Mouse (Mus musculus) lung, postnatal 0 days (tissue): ENCODE results near the gene Glt1d1. TPM values are rescaled to one million over a fixed set of nuclear protein-coding genes. Genes with fewer than 3 reads are reported as not detected.
A peak's percentile ranks its signal among the peaks of the same experiment; 100 is the strongest.

Experiments
- ATAC-seq: fragments of 200-750 bp; cut with Nextera tagmentation; 2 replicates; pipeline ENCODE4 v1.8.0; 2017; ENCODE audit warnings: moderate library complexity
- DNase-seq: peaks from one replicate; pipeline ENCODE4 v3.0.0-alpha.2; 2016; ENCODE audit warnings: low spot score
- H3K27ac ChIP-seq: fragments of 300-500 bp; sonication (generic); 2 replicates; pipeline ENCODE4 v1.5.1; 2014; ENCODE audit warnings: antibody characterized with exemption, mild to moderate bottlenecking, low read length, mixed read lengths
- H3K27me3 ChIP-seq: fragments of 300-500 bp; sonication (generic); replicated peaks from 2 replicates; pipeline ENCODE4 v1.6.1; 2014; ENCODE audit warnings: low read length, mixed read lengths; ENCODE audit not compliant: insufficient read depth
- H3K36me3 ChIP-seq: fragments of 300-500 bp; sonication (generic); 2 replicates; pipeline ENCODE4 v1.6.1; 2014; ENCODE audit warnings: low read length, mixed read lengths; ENCODE audit not compliant: insufficient read depth
- H3K4me1 ChIP-seq: fragments of 300-500 bp; sonication (generic); 2 replicates; pipeline ENCODE4 v1.6.1; 2014; ENCODE audit warnings: antibody characterized with exemption, low read depth, low read length, mixed read lengths; ENCODE audit not compliant: insufficient read depth
- H3K4me2 ChIP-seq: fragments of 300-500 bp; sonication (generic); replicated peaks from 2 replicates; pipeline ENCODE4 v1.6.1; 2014; ENCODE audit warnings: low read depth, mild to moderate bottlenecking, low read length, moderate library complexity, mixed read lengths
- H3K4me3 ChIP-seq: fragments of 300-500 bp; sonication (generic); 2 replicates; pipeline ENCODE4 v1.5.1; 2014; ENCODE audit warnings: low read depth, low read length
- H3K9ac ChIP-seq: fragments of 300-500 bp; sonication (generic); replicated peaks from 2 replicates; pipeline ENCODE4 v1.6.1; 2014; ENCODE audit warnings: low read depth, mild to moderate bottlenecking
- H3K9me3 ChIP-seq: fragments of 300-500 bp; sonication (generic); 2 replicates; pipeline ENCODE4 v1.6.1; 2016; ENCODE audit warnings: low read length, mixed read lengths
- CTCF ChIP-seq: IDR thresholded peaks from 2 replicates; pipeline ENCODE4 v1.5.1; 2016; ENCODE audit warnings: antibody characterized with exemption, mild to moderate bottlenecking
- EP300 ChIP-seq: IDR thresholded peaks from 2 replicates; pipeline ENCODE4 v1.6.1; 2016; ENCODE audit warnings: antibody characterized with exemption, mild to moderate bottlenecking, control low read depth
- WGBS: fragments of 180-500 bp; shearing (Covaris S2); extraction: QIAGEN DNeasy Blood & Tissue Kit; methylation state at CpG from one replicate; pipeline ENCODE4 v1.1.7; 2014; 5-methylcytosine and 5-hydroxymethylcytosine counted together
- polyA plus RNA-seq: library from polyadenylated mRNA; unstranded; fragments of >200 nt; fragmentation: Nextera tagmentation; extraction: Ambion mirVana; gene quantifications from 2 replicates; pipeline ENCODE4 v1.2.1, GENCODE M21; 2015

Gene Glt1d1
- polyA plus RNA-seq, 1 experiment from 2014 or later: 0.19 TPM

DNA sequence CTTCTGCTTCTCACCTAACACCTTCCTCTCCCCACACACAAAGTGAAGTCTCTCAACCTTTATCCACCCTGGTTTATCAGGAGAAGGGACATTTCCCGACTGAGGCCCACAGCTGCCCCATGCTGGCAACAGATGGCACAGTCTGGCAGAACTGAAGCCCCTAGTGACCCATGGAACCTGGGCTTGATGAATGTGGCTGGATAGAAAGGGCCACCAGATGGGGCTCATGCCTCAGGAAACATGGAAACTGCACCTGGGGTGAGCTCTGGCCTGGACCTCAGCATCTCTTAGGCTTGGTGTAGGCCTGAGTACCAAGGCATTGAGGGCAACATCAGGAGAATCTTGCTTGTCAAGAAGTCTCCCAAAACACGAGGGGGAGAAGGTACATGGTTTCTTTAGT lies 66.5 kb downstream of the Glt1d1 start:
- Histone ChIP-seq H3K4me1 (no peaks in the 10 kb centered on the region), H3K4me2 (no peak overlapping the region), H3K9ac (no peak overlapping the region), H3K27ac (no peak overlapping the region), H3K9me3 (no peaks in the 10 kb centered on the region), H3K36me3 (no peaks in the 10 kb centered on the region), H3K27me3 (no peaks in the 10 kb centered on the region), H3K4me3 (no peak overlapping the region)
- TF ChIP-seq CTCF (peak; percentile 5; the same call in 1 of the 2 replicates), EP300 (no peak)
- 48% methylated on average over 2 of the region's 2 CpGs for WGBS
- ATAC-seq (no peak), DNase-seq (no peak)

DNA sequence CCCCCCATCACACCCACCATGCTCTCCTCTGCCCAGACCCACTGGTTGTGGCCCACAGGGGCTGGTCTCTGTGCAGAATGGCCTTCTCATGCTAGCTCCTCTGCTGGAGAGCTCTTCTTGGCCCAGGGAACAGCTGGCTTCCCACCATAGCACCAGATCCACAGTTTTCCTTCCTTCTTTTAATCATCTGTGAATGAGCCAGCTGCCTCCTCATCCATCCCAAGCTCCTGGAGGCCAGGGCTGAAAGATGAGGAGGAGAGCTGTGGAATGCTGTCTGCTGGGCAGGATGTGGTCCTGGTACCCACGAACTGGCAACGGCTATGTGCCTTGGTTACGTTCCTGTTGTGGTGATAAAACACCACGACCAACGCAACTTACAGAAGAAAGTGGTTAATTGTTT lies 67.6 kb downstream of the Glt1d1 start:
- H3K4me2 ChIP-seq: no peak overlapping the region
- ATAC-seq: no peak
- WGBS: 70% methylated on average over 5 of the region's 5 CpGs

DNA sequence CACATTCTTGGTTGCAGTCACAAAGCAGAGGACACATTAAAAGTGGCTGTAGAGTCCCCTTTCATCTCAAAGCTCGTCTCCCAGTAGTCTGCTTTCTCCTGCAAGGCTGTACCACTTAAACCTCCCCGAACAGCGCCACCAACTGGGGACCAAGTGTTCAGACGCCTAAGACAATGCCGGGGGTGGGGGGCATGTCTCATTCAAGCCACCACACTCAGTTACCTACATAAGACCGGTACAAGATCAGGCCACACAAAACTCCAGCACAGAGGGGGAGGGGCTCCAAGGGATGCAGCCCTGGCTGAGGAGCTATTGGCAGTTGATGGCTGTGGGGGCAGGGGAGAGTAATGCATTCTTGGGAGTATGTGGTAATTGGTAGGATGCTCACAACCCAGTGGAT lies 68.1 kb downstream of the Glt1d1 start:
- H3K9ac ChIP-seq: no peak overlapping the region
- no peaks in the 10 kb centered on the region for H3K9me3 ChIP-seq
- H3K27me3 ChIP-seq: no peaks in the 10 kb centered on the region
- no peaks in the 10 kb centered on the region for H3K36me3 ChIP-seq
- H3K4me2 ChIP-seq: no peak overlapping the region
- TF ChIP-seq EP300 (no peak), CTCF (no peak)
- no peaks in the 10 kb centered on the region for H3K4me1 ChIP-seq
- ATAC-seq: no peak
- H3K27ac ChIP-seq: no peak overlapping the region
- DNase-seq: no peak
- no peak overlapping the region for H3K4me3 ChIP-seq
- WGBS: 68% methylated on average over 6 of the region's 6 CpGs

More for the DNA sequence above, 67.6 kb downstream of the Glt1d1 start:
- H3K9ac ChIP-seq: no peak overlapping the region
- H3K36me3 ChIP-seq: no peaks in the 10 kb centered on the region
- no peak for DNase-seq
- no peak overlapping the region for H3K4me3 ChIP-seq
- H3K4me1 ChIP-seq: no peaks in the 10 kb centered on the region
- no peak overlapping the region for H3K27ac ChIP-seq
- H3K9me3 ChIP-seq: no peaks in the 10 kb centered on the region
- no peaks in the 10 kb centered on the region for H3K27me3 ChIP-seq
- TF ChIP-seq CTCF: no peak
- no peak for TF ChIP-seq EP300

DNA sequence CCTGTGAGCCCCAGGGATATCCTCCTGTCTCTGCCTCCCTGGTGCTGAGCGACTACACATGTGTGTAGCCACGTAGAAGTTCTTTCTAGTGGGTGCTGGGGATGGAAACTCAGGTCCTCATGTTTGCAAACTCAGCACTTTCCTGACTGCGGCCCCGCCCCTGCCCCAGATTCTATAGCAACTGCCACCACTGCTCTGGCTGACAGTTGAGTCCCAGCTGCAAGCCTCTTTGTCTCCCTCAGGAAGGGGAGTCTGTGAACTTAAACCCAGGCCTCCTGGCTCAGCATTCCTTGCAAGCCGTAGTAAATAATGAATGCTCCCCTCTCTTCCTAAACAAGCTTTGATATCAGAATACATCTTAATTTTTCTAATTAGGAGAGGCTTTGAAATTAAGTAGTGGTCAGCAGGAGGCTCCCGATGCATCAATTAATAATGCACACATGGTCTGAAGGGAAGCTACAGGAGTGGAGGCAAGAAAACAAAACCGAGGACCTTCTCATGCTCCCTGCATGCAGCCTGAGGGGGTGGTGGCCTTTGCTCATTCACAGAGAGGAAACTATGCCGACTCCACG lies 71.6 kb downstream of the Glt1d1 start:
- no peaks in the 10 kb centered on the region for H3K4me1 ChIP-seq
- no peak overlapping the region for H3K4me3 ChIP-seq
- H3K9me3 ChIP-seq: no peaks in the 10 kb centered on the region
- H3K27me3 ChIP-seq: no peaks in the 10 kb centered on the region
- H3K4me2 ChIP-seq: no peak overlapping the region
- H3K9ac ChIP-seq: no peak overlapping the region
- H3K27ac ChIP-seq: no peak overlapping the region
- no peak for TF ChIP-seq CTCF
- DNase-seq (no peak), ATAC-seq (no peak)
- H3K36me3 ChIP-seq: no peaks in the 10 kb centered on the region
- 73% methylated on average over 9 of the region's 9 CpGs for WGBS

GRCm38 (mm10) chr5:127705225-127705624 lies 73.2 kb downstream of the Glt1d1 start:
- no peak for DNase-seq
- TF ChIP-seq EP300 (no peak), CTCF (no peak)
- H3K9me3 ChIP-seq: no peaks in the 10 kb centered on the region
- H3K36me3 ChIP-seq: no peaks in the 10 kb centered on the region
- H3K27me3 ChIP-seq: no peaks in the 10 kb centered on the region
- H3K9ac ChIP-seq: no peak overlapping the region
- H3K4me2 ChIP-seq: no peak overlapping the region
- no peak overlapping the region for H3K27ac ChIP-seq
- no peaks in the 10 kb centered on the region for H3K4me1 ChIP-seq
- 83% methylated on average over 9 of the region's 9 CpGs for WGBS
- H3K4me3 ChIP-seq: no peak overlapping the region
- ATAC-seq: no peak

GRCm38 (mm10) chr5:127705976-127706375 lies 73.9 kb downstream of the Glt1d1 start:
- H3K36me3 ChIP-seq: no peaks in the 10 kb centered on the region
- H3K9me3 ChIP-seq: no peaks in the 10 kb centered on the region
- H3K4me3 ChIP-seq: no peak overlapping the region
- ATAC-seq (no peak), DNase-seq (no peak)
- H3K4me2 ChIP-seq: no peak overlapping the region
- WGBS: 85% methylated on average over 8 of the region's 8 CpGs
- H3K27me3 ChIP-seq: no peaks in the 10 kb centered on the region
- TF ChIP-seq CTCF (no peak), EP300 (no peak)
- no peak overlapping the region for H3K27ac ChIP-seq
- H3K4me1 ChIP-seq: no peaks in the 10 kb centered on the region
- H3K9ac ChIP-seq: no peak overlapping the region

DNA sequence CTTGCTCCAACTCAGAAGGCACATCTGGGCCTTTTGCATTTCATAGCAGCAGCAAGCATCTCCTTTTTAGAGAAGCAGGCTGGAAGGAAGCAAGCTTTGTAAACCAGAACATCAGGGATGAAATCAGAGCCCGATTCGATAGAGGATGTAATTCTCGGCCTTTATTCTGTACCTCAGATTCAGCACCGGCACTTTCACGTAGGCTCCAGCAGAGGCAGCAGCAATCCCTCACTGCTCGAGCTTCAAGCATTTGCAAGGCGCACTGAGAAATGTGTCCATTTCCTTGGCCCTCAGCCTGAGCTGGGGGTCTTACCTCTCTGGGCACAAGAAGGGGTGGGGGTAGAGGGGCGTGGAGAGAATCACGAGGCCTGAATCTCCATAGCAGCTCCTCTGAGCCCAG lies 76.1 kb downstream of the Glt1d1 start:
- no peak overlapping the region for H3K27ac ChIP-seq
- H3K9me3 ChIP-seq: no peaks in the 10 kb centered on the region
- no peak for DNase-seq
- no peak overlapping the region for H3K4me3 ChIP-seq
- H3K9ac ChIP-seq: no peak overlapping the region
- TF ChIP-seq EP300 (no peak), CTCF (no peak)
- 63% methylated on average over 9 of the region's 9 CpGs for WGBS
- ATAC-seq: no peak
- no peaks in the 10 kb centered on the region for H3K36me3 ChIP-seq
- H3K27me3 ChIP-seq: no peaks in the 10 kb centered on the region
- no peak overlapping the region for H3K4me2 ChIP-seq
- no peaks in the 10 kb centered on the region for H3K4me1 ChIP-seq
